Mouse (Mus musculus): ENCODE data around the gene Sdsl. TPM values are rescaled to one million over a fixed set of nuclear protein-coding genes. Genes with fewer than 3 reads are reported as not detected.

Gene Sdsl
- total RNA-seq, 2 experiments from 2014 or later = 4.2 to 4.8 TPM

DNA sequence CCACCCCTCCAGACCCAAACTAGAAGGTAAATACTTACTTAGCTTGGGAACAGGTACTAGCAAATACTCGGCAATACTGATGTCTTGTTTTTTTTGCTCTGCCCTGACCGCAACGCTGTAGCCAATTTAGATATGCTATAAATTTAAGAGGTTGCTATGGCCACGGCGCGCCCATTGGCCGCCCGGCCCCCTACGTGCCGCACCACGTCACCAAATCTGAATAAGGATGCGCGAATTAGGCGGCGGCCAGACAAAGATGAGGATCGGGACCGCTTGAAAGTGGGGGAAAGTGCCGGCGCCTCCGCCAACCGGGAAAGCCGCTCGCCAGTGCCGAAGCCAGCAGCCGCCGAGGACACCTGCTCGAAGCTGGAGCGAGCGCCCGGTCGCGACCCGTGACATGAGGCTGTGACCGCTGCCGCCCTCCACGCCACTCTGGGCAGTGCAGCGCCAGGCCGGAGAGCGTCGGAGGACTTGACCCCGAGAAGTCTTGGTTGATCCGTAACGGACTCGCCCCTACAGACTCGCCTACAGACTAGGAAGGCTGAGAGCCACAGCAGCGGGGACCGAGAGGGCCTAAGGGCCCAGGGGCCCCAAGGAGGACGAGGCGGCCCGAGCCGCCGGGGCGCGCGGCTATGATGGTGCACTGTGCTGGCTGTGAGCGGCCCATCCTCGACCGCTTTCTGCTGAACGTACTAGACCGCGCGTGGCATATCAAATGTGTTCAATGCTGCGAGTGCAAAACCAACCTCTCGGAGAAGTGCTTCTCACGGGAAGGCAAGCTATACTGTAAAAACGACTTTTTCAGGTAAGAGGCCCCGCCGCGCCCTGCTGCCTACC is 40.7 kb downstream of the Sdsl start, which contains the start of gene Lhx5:
Gene Lhx5 (plus strand): TSS at position 51 of the 837 bp plus-strand sequence.
- ATAC-seq (replicated peaks; ENCODE audit: low FRiP score, poor library complexity, severe bottlenecking) = no peak

DNA sequence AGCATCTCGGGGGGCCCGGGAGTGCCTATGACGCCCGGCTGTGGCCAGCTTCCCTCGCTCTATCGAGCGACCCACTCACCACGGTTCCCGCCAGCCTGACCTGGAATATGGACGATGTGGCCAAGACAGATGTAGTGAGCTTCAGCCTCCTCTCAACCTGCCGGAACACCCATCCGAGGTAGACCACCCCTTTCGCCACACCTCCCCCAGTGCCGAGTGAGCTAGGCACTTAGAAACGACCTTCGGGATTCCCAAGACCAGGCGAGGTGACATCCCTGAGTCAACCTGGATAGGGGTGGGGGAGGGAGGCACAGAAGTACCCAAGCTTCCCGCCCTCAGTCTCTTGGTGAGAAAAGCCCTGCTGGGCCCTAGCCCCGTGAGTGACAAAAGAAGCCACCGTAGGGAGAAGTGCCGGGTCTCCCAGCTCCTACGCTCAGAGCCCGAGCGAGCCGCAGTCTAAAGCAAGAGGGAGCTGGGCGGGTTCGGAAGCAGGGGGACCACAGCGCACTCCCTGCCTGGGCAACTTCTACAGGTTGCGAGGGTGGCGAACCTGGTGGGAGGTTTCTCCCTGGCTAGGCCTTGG is 41.5 kb downstream of the Sdsl start:
- ATAC-seq (replicated peaks; ENCODE audit: low FRiP score, poor library complexity, severe bottlenecking) = no peak

DNA sequence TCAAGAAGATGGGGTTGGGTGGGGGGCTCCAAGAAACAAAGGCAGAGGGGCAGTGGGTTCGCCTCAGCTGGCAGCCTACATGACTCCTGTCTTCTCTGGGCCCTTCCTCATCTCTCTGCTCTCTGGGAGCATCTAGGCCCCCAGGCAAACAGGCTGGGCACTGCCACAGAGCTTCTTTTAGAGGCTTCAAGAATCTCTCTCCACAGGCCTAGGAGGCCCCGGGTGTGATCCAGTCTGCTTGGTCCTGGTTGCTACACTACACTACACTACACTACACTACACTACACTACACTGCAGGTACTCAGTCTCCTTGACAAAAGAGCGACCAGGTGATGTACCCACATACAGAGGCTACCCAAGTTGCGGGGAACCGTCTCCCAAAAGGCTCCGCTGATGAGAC is 42.9 kb downstream of the Sdsl start:
- ATAC-seq (replicated peaks; ENCODE audit: low FRiP score, poor library complexity, severe bottlenecking) = no peak

DNA sequence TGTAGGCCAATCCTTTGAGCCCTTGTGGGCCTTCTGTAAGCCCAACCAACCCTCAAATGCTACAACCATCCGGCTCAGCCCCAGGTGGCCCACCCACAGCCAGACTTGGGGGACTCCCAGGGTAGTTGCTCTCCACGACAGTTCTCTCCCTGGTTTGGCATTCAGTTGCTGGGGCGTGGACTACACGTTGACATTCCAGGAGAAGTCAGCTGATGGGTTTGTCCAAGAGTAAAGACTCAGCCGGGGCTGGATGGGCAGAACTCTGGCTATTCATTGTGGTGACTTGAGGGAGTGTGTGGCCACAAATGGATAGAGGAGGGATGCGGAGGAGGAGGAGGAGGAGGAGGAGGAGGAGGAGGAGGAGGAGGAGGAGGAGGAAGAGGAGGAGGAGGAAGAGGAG is 43.6 kb downstream of the Sdsl start:
- ATAC-seq (replicated peaks; ENCODE audit: low FRiP score, poor library complexity, severe bottlenecking) = no peak

DNA sequence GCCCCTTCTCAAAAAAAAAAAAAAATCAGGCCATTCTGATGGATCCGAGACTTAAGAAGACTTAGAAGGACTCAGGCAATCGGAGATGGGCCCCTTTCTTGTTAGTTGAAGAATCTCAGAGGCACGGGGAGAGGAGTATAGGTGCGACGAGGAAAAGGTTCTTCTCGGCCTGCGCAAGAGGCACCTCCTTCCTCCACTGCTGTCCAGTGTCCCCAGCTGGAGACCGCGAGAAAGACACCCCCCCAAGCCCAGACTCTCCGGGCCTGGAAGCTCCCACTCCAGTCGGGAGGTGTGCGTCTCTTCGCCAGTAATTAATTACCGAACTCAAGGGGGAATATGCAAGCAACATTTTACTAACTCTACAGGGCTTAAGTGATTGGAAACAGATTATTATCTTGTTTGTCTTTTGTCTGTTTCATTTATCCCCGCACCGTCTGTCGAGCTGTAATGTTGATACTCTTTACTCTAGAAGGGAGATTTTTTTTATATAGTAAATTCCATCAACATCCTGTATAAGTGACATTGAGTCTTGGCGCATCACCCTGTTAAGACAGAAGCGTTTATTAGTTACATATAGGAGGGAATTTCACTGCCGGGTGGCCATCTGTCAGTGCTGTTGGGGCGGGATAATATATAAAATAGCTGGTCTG is 44.3 kb downstream of the Sdsl start:
- no peak for ATAC-seq (replicated peaks; ENCODE audit: low FRiP score, poor library complexity, severe bottlenecking)

DNA sequence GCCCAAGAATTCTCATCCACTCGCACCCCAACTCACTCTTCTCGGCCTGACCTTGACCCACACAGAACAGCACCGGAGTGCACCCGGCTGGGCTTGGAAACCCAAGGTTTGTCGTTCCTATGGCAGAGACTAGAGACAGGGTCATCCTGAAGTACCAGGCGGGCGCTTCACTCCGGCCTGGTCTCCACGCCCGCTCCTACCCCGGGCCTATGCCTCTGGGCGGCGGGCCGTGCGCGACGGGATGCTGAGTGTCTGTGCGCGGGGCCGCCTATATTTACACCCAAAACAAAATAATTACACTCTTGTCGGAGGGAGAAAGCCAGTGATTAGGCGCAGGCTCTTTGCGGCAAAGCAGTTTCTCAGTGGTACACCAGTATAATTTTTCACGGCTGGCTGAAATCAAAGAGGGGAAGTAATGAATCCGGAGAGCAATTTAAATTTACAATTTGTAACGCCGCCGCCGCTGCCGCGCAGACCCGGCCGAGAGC is 45.1 kb downstream of the Sdsl start:
- ATAC-seq (replicated peaks; ENCODE audit: low FRiP score, poor library complexity, severe bottlenecking) = no peak

DNA sequence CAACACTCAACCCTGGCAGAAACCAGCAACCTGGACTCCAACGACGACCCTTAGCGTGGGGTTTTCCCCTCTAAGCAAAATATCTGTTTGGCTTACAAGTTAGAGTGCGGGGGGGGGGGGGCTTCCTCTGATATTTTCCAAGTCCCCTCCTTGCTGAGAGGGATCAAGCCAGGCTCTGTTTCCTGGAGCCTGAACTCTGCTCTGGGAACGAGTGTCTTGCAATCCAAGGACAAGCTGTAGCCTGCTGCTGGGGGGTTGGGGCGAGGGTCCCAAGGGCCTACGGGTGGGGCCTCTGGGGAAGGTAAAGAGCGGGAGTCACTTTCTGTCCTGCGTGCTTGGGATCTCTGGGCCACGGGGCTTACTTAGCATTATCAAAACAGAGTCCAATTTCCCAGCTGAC is 46.0 kb downstream of the Sdsl start:
- ATAC-seq (replicated peaks; ENCODE audit: low FRiP score, poor library complexity, severe bottlenecking) = no peak

DNA sequence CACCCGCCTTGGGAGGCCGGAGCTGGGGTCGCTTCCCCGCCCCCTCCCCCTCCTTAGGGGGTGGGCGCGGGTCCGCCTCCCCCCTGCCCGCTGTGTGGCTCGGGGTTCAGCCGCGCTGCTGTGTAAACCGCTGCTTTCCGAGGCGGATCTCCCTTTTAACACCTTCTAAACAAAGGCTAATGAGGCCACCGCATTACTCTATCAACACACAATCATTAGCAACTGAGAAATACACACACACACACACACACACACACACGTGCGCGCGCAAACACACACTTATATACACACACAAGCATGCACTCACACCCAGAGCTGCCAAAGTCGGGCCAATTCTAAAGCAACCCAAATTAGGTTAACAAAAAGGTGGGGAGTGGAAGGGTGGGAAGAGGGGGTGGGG is 46.9 kb downstream of the Sdsl start:
- ATAC-seq (replicated peaks; ENCODE audit: low FRiP score, poor library complexity, severe bottlenecking) = no peak

DNA sequence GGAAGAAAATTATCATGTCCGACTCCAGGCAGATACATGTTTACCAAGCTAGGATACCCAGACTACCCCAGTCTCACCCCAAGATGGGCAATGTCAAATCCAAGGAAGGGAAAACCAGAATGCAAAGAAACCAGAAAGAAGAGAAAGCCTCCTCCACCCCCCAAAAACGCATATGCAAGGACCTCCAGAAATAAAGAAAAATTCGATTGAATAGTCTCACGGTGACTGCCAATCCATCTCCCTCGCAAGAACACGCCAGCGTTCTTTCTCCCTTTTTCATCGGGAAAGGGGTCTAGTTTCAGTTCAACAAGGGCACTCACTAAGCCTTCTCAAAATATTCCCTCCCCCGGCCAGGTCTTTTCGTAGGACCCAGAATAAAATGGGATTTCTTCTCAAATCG is 48.0 kb downstream of the Sdsl start:
- no peak for ATAC-seq (replicated peaks; ENCODE audit: low FRiP score, poor library complexity, severe bottlenecking)

DNA sequence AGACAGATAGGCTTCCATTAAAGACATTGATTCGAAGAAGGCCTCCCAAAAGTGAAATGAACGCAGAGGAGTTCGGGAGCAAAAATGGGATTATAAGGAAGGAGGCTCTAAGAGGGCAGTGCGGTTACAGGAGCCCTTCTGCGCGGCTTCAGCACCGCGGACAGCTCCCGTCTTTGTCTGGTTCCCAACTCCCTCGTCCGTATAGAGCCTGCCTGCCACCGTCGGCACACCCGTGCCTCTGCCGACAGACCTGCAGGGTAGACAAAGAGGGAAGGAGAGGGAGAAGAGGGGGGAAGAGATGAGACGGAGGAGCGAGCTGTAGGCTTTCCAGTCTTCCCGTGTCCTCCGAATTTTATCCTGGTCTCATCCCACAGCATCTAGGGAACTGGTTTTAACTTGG is 48.6 kb downstream of the Sdsl start:
- 0 out of 2 replicates have a peak, but pooled peaks have one; percentile 39 for ATAC-seq (replicated peaks; ENCODE audit: low FRiP score, poor library complexity, severe bottlenecking)

DNA sequence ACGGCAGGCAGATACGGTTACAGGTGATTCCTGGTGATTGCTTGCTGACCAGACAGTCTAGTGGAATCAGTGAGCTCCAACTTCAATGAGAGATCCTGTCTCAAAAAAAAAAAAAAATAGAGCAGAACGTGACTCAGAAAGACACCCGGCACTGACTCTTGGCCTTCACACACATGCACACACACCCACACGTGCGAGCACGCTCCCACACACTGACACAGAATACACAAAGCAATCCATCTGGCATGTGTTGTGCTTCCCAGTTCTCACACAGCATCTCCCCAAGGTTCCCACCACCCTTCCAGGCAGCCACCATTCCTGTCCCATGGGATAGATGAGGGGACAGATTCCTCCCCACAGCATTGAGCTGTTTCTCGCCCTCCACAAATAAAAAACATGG is 52.5 kb downstream of the Sdsl start:
- no peak for ATAC-seq (replicated peaks; ENCODE audit: low FRiP score, poor library complexity, severe bottlenecking)

DNA sequence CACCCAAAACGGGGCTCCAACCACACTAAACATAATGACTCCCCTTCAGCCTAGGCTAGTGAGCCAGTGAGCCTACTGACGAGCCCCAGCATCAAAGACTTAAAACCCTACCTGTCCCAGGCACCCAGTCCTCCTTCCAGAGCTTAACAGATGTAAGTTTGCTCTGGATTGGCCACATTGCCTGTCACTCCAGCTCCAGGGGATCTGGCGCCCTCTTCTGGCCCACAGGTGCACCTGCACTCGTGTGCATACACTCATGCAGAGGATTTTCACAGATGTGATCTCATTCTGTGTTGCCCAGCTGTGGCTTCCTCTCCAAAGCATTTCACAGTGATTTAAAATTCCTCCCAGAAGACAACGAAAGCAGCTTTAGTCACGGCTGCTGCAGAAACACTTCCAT is 59.2 kb downstream of the Sdsl start:
- ATAC-seq (replicated peaks; ENCODE audit: low FRiP score, poor library complexity, severe bottlenecking) = no peak

DNA sequence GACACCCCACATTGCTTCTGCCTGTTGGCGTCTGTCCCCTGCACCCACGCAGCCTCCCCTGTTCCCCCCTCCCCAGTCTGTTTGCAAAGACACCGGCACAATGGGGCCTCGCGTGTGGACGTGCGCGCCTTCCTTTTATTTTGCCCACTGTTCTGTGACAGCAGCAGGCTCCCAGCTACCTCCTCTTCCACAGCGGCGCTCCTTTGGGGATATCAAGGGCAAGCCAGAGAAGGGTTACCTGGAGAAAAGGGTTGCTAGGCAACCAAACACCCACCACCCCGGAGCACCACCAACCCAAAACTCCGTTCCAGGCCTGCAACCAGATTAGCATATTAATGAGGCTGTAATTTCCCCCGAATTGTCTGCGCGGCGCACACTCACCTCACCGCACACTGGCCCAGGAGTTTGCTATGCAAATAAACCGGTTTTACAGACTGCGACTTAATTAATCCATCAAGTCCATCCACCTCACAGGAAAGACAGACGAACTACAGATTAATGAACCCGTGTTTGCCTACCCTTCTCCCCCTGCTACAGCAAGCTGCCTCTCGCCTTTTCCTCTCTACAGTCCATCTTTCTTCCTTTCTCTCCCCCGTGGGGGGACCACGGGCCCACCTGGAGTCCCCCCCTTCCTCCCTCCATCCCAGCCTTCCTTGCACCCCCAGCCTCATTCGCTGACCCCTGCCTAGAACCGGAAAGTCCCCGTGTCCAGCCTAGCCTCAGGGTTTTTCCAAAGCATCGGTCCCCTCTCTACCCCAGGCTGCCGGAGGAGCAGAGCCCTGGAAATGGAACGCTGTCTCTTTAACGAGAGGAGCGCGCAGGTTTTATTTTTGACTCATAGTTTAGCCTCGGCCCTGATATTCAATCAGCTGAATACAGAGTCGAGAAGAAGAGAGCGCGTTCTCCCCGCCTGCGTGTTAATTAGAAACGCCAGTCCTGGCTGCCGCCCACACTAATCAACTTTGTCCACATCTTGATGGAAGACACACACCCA is 62.9 kb downstream of the Sdsl start:
- no peak for ATAC-seq (replicated peaks; ENCODE audit: low FRiP score, poor library complexity, severe bottlenecking)

DNA sequence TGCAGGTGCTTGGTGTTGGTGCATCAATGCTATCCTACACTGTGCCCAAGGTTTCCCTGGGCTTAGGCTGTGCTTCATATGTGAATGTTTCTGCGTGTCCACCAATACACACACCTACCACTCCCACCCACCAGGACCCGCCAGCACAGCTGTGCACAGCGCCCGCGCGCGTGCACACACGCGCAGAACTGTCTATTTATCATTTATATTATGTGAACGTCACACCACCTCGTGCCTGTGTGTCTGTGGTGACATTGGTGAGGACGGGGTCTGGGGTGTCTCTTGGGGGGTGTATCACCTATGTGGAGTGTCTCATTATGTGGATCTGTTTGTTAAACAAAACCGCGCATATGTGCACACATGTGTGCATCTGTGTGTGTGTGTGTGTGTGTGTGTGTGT is 63.7 kb downstream of the Sdsl start:
- no peak for ATAC-seq (replicated peaks; ENCODE audit: low FRiP score, poor library complexity, severe bottlenecking)

Other genes starting within 250 kb of the Sdsl start
- gene Lhx5, start 41.1 kb downstream of the Sdsl start, total RNA-seq (2015; ENCODE audit: low replicate concordance) = not detected in 2 replicates
- gene Lhx5, start 41.1 kb downstream of the Sdsl start, total RNA-seq (2017; ENCODE audit: low replicate concordance) = not detected in 2 replicates
- gene Sds, start 3.7 kb upstream of the Sdsl start, total RNA-seq (2015; ENCODE audit: low replicate concordance) = not detected in 2 replicates
- gene Sds, start 3.7 kb upstream of the Sdsl start, total RNA-seq (2017; ENCODE audit: low replicate concordance) = not detected in 2 replicates
- 1.1 and 2.1 TPM in 2 replicates for gene Plbd2, start 30.8 kb upstream of the Sdsl start, total RNA-seq (2015; ENCODE audit: low replicate concordance)
- 2.0 and 3.9 TPM in 2 replicates for gene Plbd2, start 30.8 kb upstream of the Sdsl start, total RNA-seq (2017; ENCODE audit: low replicate concordance)
- gene Slc8b1, start 38.4 kb upstream of the Sdsl start, total RNA-seq (2015; ENCODE audit: low replicate concordance) = 3.4 and 5.0 TPM in 2 replicates
- 3.0 and 6.7 TPM in 2 replicates for gene Slc8b1, start 38.4 kb upstream of the Sdsl start, total RNA-seq (2017; ENCODE audit: low replicate concordance)
- gene Tpcn1, start 115.9 kb upstream of the Sdsl start, total RNA-seq (2015; ENCODE audit: low replicate concordance) = 107 and 136 TPM in 2 replicates
- 57.0 and 72.9 TPM in 2 replicates for gene Tpcn1, start 115.9 kb upstream of the Sdsl start, total RNA-seq (2017; ENCODE audit: low replicate concordance)
- gene Iqcd, start 116.2 kb upstream of the Sdsl start, total RNA-seq (2015; ENCODE audit: low replicate concordance) = 2.5 TPM in 1 of 2 replicates, not detected in the other
- 3.1 and 3.3 TPM in 2 replicates for gene Iqcd, start 116.2 kb upstream of the Sdsl start, total RNA-seq (2017; ENCODE audit: low replicate concordance)
- 0.72 TPM in 1 of 2 replicates, not detected in the other for gene Rita1, start 139.8 kb upstream of the Sdsl start, total RNA-seq (2015; ENCODE audit: low replicate concordance)
- 3.9 TPM in 1 of 2 replicates, not detected in the other for gene Rita1, start 139.8 kb upstream of the Sdsl start, total RNA-seq (2017; ENCODE audit: low replicate concordance)
- gene Ddx54, start 139.9 kb upstream of the Sdsl start, total RNA-seq (2015; ENCODE audit: low replicate concordance) = 1.1 and 1.3 TPM in 2 replicates
- gene Ddx54, start 139.9 kb upstream of the Sdsl start, total RNA-seq (2017; ENCODE audit: low replicate concordance) = 6.4 and 8.1 TPM in 2 replicates
- gene Cfap73, start 161.4 kb upstream of the Sdsl start, total RNA-seq (2015; ENCODE audit: low replicate concordance) = not detected in 2 replicates
- gene Cfap73, start 161.4 kb upstream of the Sdsl start, total RNA-seq (2017; ENCODE audit: low replicate concordance) = not detected in 2 replicates
- gene Rasal1, start 176.0 kb upstream of the Sdsl start, total RNA-seq (2015; ENCODE audit: low replicate concordance) = 14.3 TPM in 1 of 2 replicates, not detected in the other
- gene Rasal1, start 176.0 kb upstream of the Sdsl start, total RNA-seq (2017; ENCODE audit: low replicate concordance) = not detected in 2 replicates
- gene Dtx1, start 239.1 kb upstream of the Sdsl start, total RNA-seq (2015; ENCODE audit: low replicate concordance) = 7.5 TPM in 1 of 2 replicates, not detected in the other
- 0.39 and 0.61 TPM in 2 replicates for gene Dtx1, start 239.1 kb upstream of the Sdsl start, total RNA-seq (2017; ENCODE audit: low replicate concordance)